Mouse (Mus musculus): Measurements from ENCODE around the gene Eya4.

The Eya4 gene

DNA sequence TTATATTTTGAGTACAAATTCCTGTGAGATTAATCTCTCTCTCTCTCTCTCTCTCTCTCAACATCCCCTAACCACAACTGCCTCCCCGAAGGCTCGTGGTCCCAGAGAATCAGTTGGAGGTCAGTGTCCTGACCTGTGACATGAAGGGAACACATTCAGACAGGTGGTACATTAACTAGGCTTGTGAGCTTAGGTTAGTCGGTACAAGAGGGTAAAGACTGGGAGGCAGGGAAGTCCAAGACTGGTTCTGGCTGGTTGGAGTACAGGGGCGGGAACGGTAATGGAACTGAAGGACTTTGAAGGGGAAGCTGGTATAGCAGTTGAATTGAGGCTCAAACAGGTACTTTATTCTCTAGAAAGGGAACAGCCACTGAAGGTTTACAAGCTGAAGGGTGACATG is 287.9 kb downstream of the Eya4 start:
- WGBS, result 80% methylated on average over 5 of the region's 5 CpGs

DNA sequence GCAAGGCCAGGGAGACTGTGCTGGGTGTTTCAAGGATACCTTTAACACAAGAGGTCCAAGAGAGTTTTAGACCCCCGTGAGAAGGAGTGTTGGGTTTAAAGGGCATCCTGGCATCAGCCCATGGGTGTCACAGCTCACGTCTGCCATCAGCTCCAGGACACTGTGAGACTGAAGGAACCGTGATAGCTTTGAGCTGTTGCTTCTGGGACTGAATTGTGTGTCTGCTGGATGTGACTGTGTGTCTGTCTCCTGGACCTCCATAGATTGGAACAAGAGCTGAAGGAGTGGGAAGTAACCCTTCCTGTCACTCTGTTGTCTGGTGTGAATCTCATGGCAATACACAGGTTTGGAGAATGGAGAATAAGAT is 289.9 kb downstream of the Eya4 start:
- WGBS, result 78% methylated on average over 3 of the region's 3 CpGs

DNA sequence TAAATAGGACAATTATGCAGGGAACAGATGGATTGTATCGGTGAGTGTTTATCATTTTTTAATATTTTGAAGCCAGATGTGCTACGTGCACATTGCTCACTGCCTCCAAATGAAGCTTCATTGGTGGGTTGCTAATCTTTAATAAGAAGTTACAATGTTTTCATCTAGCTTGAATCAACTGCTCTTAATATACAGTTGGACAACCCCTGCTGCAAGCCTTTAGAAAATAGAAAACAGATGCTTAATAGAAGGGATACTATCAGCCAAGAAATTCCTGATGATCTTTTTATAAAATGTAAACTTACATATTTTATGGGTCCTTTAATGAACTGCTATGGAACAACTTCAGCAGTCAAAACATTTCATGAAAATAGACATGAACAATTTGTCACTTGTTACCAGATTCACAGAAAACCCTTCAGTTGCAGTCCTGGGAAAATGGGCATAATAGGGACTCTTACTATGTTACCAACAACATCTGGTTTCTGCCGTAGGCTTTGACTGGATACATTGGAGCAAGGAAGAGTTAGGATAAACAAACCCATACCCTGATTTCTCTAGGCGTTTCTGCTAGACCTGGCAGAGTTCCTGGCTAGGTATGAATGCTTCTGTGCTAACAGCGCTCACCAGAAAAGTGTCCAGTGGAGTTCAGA is 290.4 kb downstream of the Eya4 start:
- 75% methylated on average over 5 of the region's 5 CpGs for WGBS

DNA sequence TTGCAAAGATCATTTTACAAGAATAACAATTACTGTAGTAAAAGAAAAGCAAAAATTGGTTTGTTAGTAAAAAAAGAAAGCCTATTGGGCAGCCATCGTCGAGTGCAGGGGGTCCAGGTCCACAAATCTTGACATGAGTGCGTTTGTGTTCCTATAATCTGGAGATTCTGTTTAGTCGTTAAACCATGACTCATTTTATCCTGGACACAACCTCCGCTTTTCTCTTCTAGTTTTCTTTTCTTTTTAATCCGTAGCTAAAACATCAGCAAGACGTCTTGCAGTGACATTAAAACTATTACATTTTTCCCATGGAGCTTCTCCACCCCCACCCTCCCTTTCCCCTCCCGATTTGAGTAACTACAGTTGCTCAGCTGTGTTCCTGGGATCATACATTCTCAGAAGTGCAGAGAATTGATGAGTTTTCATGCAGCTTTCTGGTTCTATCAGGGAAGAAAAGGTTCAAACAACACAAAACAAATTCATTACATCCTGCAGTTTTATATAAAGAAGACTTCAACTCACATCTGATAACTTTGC is 297.1 kb downstream of the Eya4 start:
- WGBS, result 68% methylated on average over 8 of the region's 8 CpGs
